Mouse (Mus musculus) gastrocnemius, adult 8-10 months (tissue): ENCODE data around the gene Olfr374. TPM values are rescaled to one million over a fixed set of nuclear protein-coding genes. Genes with fewer than 3 reads are reported as not detected.
"Not testable (repeated sequence)": the region's sequence is repeated elsewhere in the genome, so short reads cannot be mapped to it uniquely, and the experiment has no call there.

Experiments
- DNase-seq, 2 experiments: peaks; one replicate each; pipeline ENCODE4 v3.0.0; 2022; ENCODE audit warnings: low spot score in 2 of 2
- total RNA-seq, 4 experiments: library from RNA; stranded (reverse); gene quantifications; 2 replicates each; pipeline ENCODE4 v1.2.4; 2022

Olfr374 gene
- total RNA-seq, result not detected

- DNase-seq, result no peak
Observed at GRCm38 (mm10) chr8:72106740-72107139, at the start of gene Olfr374. Olfr374 (plus strand) TSS chr8:72107040.

- not testable (repeated sequence) for DNase-seq
Observed at GRCm38 (mm10) chr8:72057643-72058042, 49.2 kb upstream of the Olfr374 start.

- DNase-seq, result not testable (repeated sequence)
Observed at GRCm38 (mm10) chr8:72066819-72067399, 39.9 kb upstream of the Olfr374 start.

GRCm38 (mm10) chr8:72082877-72083276 lies 24.0 kb upstream of the Olfr374 start, which contains the start of gene Olfr373:
Olfr373 (plus strand) TSS chr8:72083177.
- DNase-seq, result not testable (repeated sequence)

GRCm38 (mm10) chr8:72084744-72085143 lies 22.1 kb upstream of the Olfr374 start:
- DNase-seq, result no peak

- DNase-seq, result not testable (repeated sequence)
Observed at GRCm38 (mm10) chr8:72087611-72088010, 19.2 kb upstream of the Olfr374 start.

GRCm38 (mm10) chr8:72096721-72097120 lies 10.1 kb upstream of the Olfr374 start:
- DNase-seq, result not testable (repeated sequence)

- DNase-seq, result peak in 1 of 2 experiments; percentile 4
Observed at GRCm38 (mm10) chr8:72099377-72100103, 7.3 kb upstream of the Olfr374 start.

- no peak for DNase-seq
Observed at GRCm38 (mm10) chr8:72105165-72105564, 1.7 kb upstream of the Olfr374 start.

- DNase-seq, result no peak
Observed at GRCm38 (mm10) chr8:72110876-72111275, 4.0 kb downstream of the Olfr374 start.

- DNase-seq, result no peak
Observed at GRCm38 (mm10) chr8:72112486-72112885, 5.6 kb downstream of the Olfr374 start.

- no peak for DNase-seq
Observed at GRCm38 (mm10) chr8:72115202-72115601, 8.4 kb downstream of the Olfr374 start.

- DNase-seq, result no peak
Observed at GRCm38 (mm10) chr8:72118616-72119015, 11.8 kb downstream of the Olfr374 start.

- DNase-seq, result not testable (repeated sequence)
Observed at GRCm38 (mm10) chr8:72121486-72121885, 14.6 kb downstream of the Olfr374 start.

- no peak for DNase-seq
Observed at GRCm38 (mm10) chr8:72121997-72122396, 15.2 kb downstream of the Olfr374 start.

GRCm38 (mm10) chr8:72127834-72128233 lies 21.0 kb downstream of the Olfr374 start:
- DNase-seq, result no peak

GRCm38 (mm10) chr8:72131251-72131650 lies 24.4 kb downstream of the Olfr374 start:
- no peak for DNase-seq

GRCm38 (mm10) chr8:72131901-72132300 lies 25.1 kb downstream of the Olfr374 start:
- no peak for DNase-seq

GRCm38 (mm10) chr8:72132417-72132816 lies 25.6 kb downstream of the Olfr374 start:
- no peak for DNase-seq

GRCm38 (mm10) chr8:72132891-72133290 lies 26.1 kb downstream of the Olfr374 start:
- no peak for DNase-seq

GRCm38 (mm10) chr8:72133507-72133906 lies 26.7 kb downstream of the Olfr374 start:
- DNase-seq, result no peak

- peak; percentile 22 to 35 for DNase-seq
Observed at GRCm38 (mm10) chr8:72134756-72135445, 28.1 kb downstream of the Olfr374 start, which contains the start of gene Tpm4. Tpm4 (plus strand) TSS chr8:72134975.
